Mouse (Mus musculus) neutrophil, adult 83 days (primary cell): ENCODE measurements around the gene Foxg1. TPM values are rescaled to one million over a fixed set of nuclear protein-coding genes. Genes with fewer than 3 reads are reported as not detected.

Source experiments
- total RNA-seq, 2 experiments: library from RNA; stranded (reverse); gene quantifications; one replicate each; pipeline ENCODE4 v1.2.4; 2023

Gene Foxg1
- under 1 TPM in 1 of 2 experiments, not detected in 1; 0.33 TPM for total RNA-seq

GRCm38 (mm10) chr12:49382565-49383520 lies at the start of gene Foxg1:
Gene Foxg1, plus strand, starts transcription at chr12:49382660.

GRCm38 (mm10) chr12:49384876-49385630 lies 2.6 kb downstream of the Foxg1 start, which contains the start of gene Gm43517:
Gene Gm43517, plus strand, starts transcription at chr12:49385174.

Other genes with a start within 250 kb of the Foxg1 start
- gene Gm43517, start 2.5 kb downstream of the Foxg1 start, total RNA-seq = not detected